Mouse (Mus musculus) stomach, embryonic 14.5 days (tissue): Measurements from ENCODE around the gene Nxf7. TPM values are rescaled to one million over a fixed set of nuclear protein-coding genes. Genes with fewer than 3 reads are reported as not detected.
"Not testable (repeated sequence)": the region's sequence is repeated elsewhere in the genome, so short reads cannot be mapped to it uniquely, and the experiment has no call there.

ENCODE experiments used
- ATAC-seq: fragments of 200-750 bp; cut with Nextera tagmentation; 2 replicates; pipeline ENCODE4 v1.8.0; 2017; ENCODE audit warnings: low read depth, moderate TSS enrichment; ENCODE audit not compliant: insufficient number of reproducible peaks, insufficient read depth, low FRiP score
- H3K27ac ChIP-seq: fragments of 300-500 bp; sonication (generic); 2 replicates; pipeline ENCODE4 v1.5.1; 2014; ENCODE audit warnings: mild to moderate bottlenecking, low read length, moderate library complexity, mixed read lengths
- H3K27me3 ChIP-seq: fragments of 300-500 bp; sonication (generic); 2 replicates; pipeline ENCODE4 v1.6.1; 2014; ENCODE audit warnings: low read length, control low read depth, mixed read lengths; ENCODE audit not compliant: control insufficient read depth, insufficient read depth
- H3K36me3 ChIP-seq: fragments of 300-500 bp; sonication (generic); 2 replicates; pipeline ENCODE4 v1.6.1; 2014; ENCODE audit warnings: mild to moderate bottlenecking, control low read depth, low read length, moderate library complexity, mixed read lengths; ENCODE audit not compliant: control insufficient read depth, insufficient read depth
- H3K4me1 ChIP-seq: fragments of 300-500 bp; sonication (generic); 2 replicates; pipeline ENCODE4 v1.6.1; 2014; ENCODE audit warnings: low read length, control low read depth, mixed read lengths; ENCODE audit not compliant: control insufficient read depth, insufficient read depth
- H3K4me2 ChIP-seq: fragments of 300-500 bp; sonication (generic); replicated peaks from 2 replicates; pipeline ENCODE4 v1.6.1; 2014; ENCODE audit warnings: low read depth, low read length, control low read depth
- H3K4me3 ChIP-seq: fragments of 300-500 bp; sonication (generic); 2 replicates; pipeline ENCODE4 v1.5.1; 2014; ENCODE audit warnings: low read depth, low read length, control low read depth
- H3K9ac ChIP-seq: fragments of 300-500 bp; sonication (generic); replicated peaks from 2 replicates; pipeline ENCODE4 v1.6.1; 2014; ENCODE audit warnings: low read depth, mild to moderate bottlenecking, control low read depth, low read length, moderate library complexity, mixed read lengths
- H3K9me3 ChIP-seq: fragments of 300-500 bp; sonication (generic); 2 replicates; pipeline ENCODE4 v1.6.1; 2016; ENCODE audit warnings: low read depth, low read length, control low read depth; ENCODE audit not compliant: control insufficient read depth
- WGBS: fragments of 180-500 bp; shearing (Covaris S2); extraction: QIAGEN DNeasy Blood & Tissue Kit; methylation state at CpG from one replicate; pipeline ENCODE4 v1.1.7; 2014; 5-methylcytosine and 5-hydroxymethylcytosine counted together
- polyA plus RNA-seq: library from polyadenylated mRNA; unstranded; fragments of >200 nt; fragmentation: Nextera tagmentation; extraction: Ambion mirVana; gene quantifications from 2 replicates; pipeline ENCODE4 v1.2.1, GENCODE M21; 2014

Gene Nxf7
- not detected in 2 replicates for polyA plus RNA-seq

- H3K27ac ChIP-seq: no peak within 1 kb of the TSS
- no peak within 1 kb of the TSS for H3K4me3 ChIP-seq
- H3K9me3 ChIP-seq: peaks cover 6% of the 10 kb centered on the region; the same call in 1 of the 2 replicates
- no peak for ATAC-seq
- H3K4me1 ChIP-seq: no peaks in the 10 kb centered on the region
- H3K9ac ChIP-seq: no peak within 1 kb of the TSS
- 78% methylated on average over 2 of the region's 2 CpGs for WGBS
- no peaks in the 10 kb centered on the region for H3K36me3 ChIP-seq
- H3K4me2 ChIP-seq: no peak within 1 kb of the TSS
- H3K27me3 ChIP-seq: no peaks in the 10 kb centered on the region
Observed at GRCm38 (mm10) chrX:135598677-135599076, at the start of gene Nxf7. TSS of gene Nxf7 (minus strand) at chrX:135598777.

DNA sequence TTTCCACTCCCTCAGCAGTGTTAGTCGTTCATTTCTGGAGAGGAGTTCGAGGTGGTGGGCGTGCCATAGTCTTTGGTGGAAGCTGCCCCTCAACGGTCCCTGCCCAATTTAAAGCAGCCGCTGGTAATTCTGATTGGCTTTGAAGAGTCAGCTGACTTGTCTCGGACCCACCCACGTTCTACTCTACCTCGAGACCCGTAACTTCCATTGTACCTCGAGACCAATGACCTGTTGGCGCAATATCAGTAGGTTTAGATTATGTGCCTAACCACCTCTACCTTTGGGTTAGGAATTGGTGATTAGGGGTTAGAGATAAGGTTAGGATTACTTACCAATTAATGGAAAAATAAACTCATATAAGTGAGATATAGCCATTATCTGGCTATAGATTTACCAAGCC lies 29.0 kb upstream of the Nxf7 start, which contains the start of gene Prame:
Gene Prame (minus strand): TSS at position 101 of the 400 bp plus-strand sequence.
- H3K27ac ChIP-seq: no peak within 1 kb of the TSS
- H3K4me1 ChIP-seq: no peaks in the 10 kb centered on the region
- no peaks in the 10 kb centered on the region for H3K9me3 ChIP-seq
- H3K27me3 ChIP-seq: no peaks in the 10 kb centered on the region
- no peak for ATAC-seq
- WGBS: 90% methylated on average over 11 of the region's 11 CpGs
- H3K4me3 ChIP-seq: no peak within 1 kb of the TSS
- H3K4me2 ChIP-seq: no peak within 1 kb of the TSS
- H3K9ac ChIP-seq: no peak within 1 kb of the TSS
- H3K36me3 ChIP-seq: no peaks in the 10 kb centered on the region

DNA sequence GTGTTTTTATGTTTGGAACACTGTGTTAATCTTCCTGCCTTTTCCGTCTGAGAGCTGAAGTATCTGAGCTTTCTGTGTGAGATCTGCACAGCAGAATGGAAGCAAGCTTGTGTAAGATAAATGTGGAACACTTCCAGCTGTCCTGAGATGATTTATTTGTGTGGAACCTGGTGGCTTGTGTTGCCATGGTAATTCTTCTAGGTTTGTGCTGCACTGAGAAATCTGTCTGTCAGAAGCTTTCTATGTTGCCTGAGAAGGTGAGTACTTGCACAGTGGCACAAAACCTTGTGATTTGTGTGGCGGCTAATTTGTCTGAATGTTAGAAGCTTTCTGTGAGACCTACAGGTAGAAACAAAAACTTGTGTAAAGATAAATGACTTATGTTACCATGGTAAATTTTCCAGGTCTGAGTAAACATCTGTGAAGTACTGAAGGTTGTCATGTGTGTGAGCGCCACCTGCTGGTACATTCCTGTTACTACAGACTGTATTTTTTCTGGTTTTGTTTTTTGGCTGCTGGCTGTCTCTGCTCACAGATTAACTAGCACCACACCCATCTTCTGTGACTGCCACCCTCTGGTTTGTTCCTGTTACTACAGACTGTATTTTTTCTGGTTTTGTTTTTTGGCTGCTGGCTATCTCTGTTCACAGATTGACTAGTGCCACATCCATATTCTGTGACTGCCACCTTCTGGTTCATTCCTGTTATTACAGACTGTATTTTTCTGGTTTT lies 2.9 kb upstream of the Nxf7 start:
- H3K36me3 ChIP-seq, ATAC-seq, H3K4me1 ChIP-seq, H3K9ac ChIP-seq, H3K4me3 ChIP-seq, H3K27ac ChIP-seq, H3K9me3 ChIP-seq, H3K27me3 ChIP-seq, H3K4me2 ChIP-seq: not testable (repeated sequence)
- 54% methylated on average over 3 of the region's 3 CpGs for WGBS

DNA sequence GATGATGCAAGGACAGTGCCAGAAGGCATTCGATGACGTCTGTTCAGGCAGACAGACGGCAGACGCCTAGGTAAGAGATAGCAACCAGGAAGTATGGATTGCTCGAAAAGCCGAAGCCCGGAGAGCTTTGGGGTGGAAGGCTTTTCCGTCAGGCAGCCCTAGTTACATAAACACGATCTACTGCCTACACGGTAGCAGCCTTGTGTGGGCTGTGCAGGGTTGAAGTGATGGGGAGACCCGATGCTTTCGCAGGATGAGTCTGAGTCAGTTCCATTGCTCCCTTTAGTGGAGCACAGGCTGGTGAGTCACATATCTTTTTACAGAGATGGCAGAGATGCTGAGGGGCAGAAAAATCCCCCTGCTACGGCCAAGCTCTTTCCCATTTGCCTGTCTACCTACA lies 481 bp downstream of the Nxf7 start:
- ATAC-seq: no peak
- no peak overlapping the region for H3K4me3 ChIP-seq
- H3K27ac ChIP-seq: no peak overlapping the region
- WGBS: 75% methylated on average over 13 of the region's 13 CpGs
- H3K9me3 ChIP-seq: peaks cover 6% of the 10 kb centered on the region; the same call in 1 of the 2 replicates
- H3K36me3 ChIP-seq: no peaks in the 10 kb centered on the region
- no peak overlapping the region for H3K9ac ChIP-seq
- H3K4me2 ChIP-seq: no peak overlapping the region
- no peaks in the 10 kb centered on the region for H3K27me3 ChIP-seq
- H3K4me1 ChIP-seq: no peaks in the 10 kb centered on the region

DNA sequence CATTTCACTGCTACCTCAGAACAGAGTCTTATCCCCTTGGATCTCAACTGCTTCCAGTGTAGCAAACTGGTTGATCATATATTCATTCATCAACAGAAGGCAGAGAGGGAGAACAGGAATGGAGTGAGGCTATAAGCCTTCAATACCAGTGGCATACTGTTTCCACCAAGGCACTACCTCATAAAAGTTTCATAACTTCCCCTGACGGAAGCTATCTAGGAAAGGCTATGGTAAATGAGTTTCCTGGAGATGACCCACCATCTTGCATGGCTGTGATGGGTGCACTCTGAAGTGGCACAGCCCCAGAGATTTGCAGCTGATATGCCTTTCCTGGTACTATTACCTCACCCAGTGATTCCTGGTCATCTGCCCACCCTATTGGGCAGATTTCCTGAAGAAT lies 22.2 kb downstream of the Nxf7 start:
- no peak overlapping the region for H3K9ac ChIP-seq
- 88% methylated on average over 1 of the region's 1 CpGs for WGBS
- no peak for ATAC-seq

GRCm38 (mm10) chrX:135574958-135575628 lies 23.5 kb downstream of the Nxf7 start:
- H3K27ac ChIP-seq, H3K9me3 ChIP-seq, H3K4me1 ChIP-seq, H3K27me3 ChIP-seq, H3K9ac ChIP-seq, H3K4me2 ChIP-seq, H3K36me3 ChIP-seq, H3K4me3 ChIP-seq: not testable (repeated sequence)
- 56% methylated on average over 9 of the region's 9 CpGs for WGBS
- peak; percentile 21; the same call in 1 of the 2 replicates for ATAC-seq

More for the DNA sequence above, 22.2 kb downstream of the Nxf7 start:
- Histone ChIP-seq H3K36me3 (no peaks in the 10 kb centered on the region), H3K27ac (no peak overlapping the region), H3K27me3 (no peaks in the 10 kb centered on the region), H3K4me3 (no peak overlapping the region), H3K9me3 (no peaks in the 10 kb centered on the region), H3K4me2 (no peak overlapping the region), H3K4me1 (no peaks in the 10 kb centered on the region)

DNA sequence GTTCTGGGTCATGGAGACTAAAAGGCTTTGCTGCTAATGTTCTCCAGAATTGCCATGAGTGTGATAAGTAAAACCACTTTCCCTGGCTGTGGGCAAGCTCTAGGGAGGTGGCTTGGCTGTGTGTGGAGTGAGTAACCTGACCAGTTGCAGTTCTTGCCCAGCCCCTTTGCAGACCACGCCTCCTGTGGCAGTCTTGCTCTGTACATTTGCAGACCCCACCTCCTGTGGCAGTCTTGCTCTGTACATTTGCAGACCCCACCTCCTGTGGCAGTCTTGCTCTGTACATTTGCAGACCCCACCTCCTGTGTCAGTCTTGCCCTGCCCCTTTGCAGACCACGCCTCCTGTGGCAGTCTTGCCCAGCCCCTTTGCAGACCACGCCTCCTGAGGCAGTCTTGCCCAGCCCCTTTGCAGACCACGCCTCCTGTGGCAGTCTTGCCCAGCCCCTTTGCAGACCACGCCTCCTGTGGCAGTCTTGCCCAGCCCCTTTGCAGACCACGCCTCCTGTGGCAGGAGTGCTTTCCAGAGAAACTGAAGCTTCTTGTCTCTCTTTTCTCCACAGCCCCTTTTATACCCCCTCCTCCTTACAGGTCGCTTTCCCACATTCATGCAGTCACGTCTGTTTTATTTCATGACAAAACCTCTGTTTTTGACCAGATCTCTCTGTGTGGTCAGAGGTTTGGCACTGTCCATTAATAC lies 24.2 kb downstream of the Nxf7 start:
- H3K27ac ChIP-seq, H3K9ac ChIP-seq, H3K4me1 ChIP-seq, H3K4me2 ChIP-seq, H3K36me3 ChIP-seq, H3K9me3 ChIP-seq, H3K4me3 ChIP-seq, H3K27me3 ChIP-seq: not testable (repeated sequence)
- 24% methylated on average over 8 of the region's 8 CpGs for WGBS
- ATAC-seq: peak; percentile 83

DNA sequence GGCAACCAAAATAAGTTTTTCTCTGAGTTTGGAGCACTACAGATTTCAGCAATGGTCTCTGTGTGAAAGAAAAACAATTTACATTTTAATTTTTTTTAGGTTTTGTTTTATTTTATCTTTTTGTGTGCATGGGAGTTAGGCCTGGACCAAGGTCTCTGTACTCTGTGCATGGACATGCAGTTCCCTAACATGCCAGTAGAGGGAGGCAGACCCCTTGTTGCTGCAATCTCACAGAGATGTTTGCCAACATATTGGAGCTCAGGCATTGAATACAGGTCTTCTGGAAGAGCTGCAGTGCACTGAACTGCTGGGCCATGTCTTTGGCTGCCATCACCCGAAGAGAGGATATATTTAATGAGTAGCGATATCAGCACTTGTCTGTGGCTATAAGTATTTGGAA lies 29.1 kb downstream of the Nxf7 start:
- WGBS: no CpG with 5 or more reads among the region's 2 CpGs
- H3K27ac ChIP-seq, H3K4me2 ChIP-seq, H3K4me3 ChIP-seq, H3K36me3 ChIP-seq, H3K9me3 ChIP-seq, H3K4me1 ChIP-seq, H3K27me3 ChIP-seq, H3K9ac ChIP-seq: not testable (repeated sequence)
- peak; percentile 49; the same call in 1 of the 2 replicates for ATAC-seq
